Mouse (Mus musculus) heart, postnatal 0 days (tissue): ENCODE data around the gene Ltb4r2.

Source experiments
- CTCF ChIP-seq: IDR thresholded peaks from 2 replicates; pipeline ENCODE4 v1.5.1; 2016; ENCODE audit warnings: antibody characterized with exemption, control low read depth, low read depth
- EP300 ChIP-seq: IDR thresholded peaks from 2 replicates; pipeline ENCODE4 v1.6.1; 2016; ENCODE audit warnings: antibody characterized with exemption, low read depth

DNA sequence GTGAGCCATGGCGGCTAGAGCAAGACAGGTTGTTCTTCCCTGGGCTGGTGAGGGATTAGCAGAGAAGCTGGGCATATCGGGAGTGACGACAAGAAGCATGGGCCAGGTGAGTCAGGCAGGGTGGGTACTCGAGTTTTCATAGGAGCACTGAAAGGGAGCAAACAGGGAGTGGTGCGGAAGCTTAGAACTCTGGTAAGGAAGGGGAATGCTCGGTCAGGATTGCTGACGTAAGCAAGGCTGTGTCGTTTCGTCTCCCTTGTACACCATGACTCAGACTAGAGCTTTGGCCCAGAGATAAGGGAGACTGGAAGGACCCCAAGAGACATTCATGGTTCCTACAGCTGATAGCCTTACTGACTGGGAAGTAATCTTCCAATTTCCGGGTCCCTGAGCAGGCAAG lies 27.3 kb upstream of the Ltb4r2 start:
- TF ChIP-seq CTCF (no peak), EP300 (no peak)
